ENCODE assay signal across 18 mouse cellular contexts in the genomic region with DNA sequence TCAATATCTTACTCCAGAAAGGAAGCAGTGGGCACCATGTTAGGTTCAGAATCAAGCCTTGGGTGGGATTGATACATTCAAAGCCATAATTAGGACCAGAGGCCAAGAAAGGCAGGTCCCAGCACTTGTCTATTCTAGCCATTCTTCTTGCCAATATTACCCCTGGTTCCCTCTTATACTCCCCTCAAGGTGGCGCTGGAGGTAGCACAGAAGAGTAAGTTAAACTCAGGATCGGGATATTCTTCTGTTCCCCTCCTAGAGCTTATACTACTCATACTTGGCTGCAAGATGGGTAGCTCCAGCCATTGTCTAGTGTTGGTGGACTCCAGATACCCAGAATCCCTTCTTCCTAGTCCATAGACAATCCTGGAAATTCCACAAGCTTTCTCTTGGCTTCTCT. TPM values are rescaled to one million over a fixed set of nuclear protein-coding genes. Genes with fewer than 3 reads are reported as not detected.
DNase-seq lines count a peak whose midpoint lies in the region; ATAC-seq and TF ChIP-seq lines count a peak whose summit lies in the region.
"Had no signal": no experiment of that assay in that cellular context is flagged by ENCODE, and none has a peak within 500 bp of the region (broad histone marks: within the 10 kb centered on the region; RNA-seq: fewer than 3 reads in every experiment).

No protein-coding gene starts in this region.

- H3K4me2 ChIP-seq in intestine, postnatal 0 days (replicated peaks; ENCODE audit: low read depth): no peak overlapping the region
- no peak overlapping the region for H3K4me2 ChIP-seq in intestine, embryonic 16.5 days (ENCODE audit: low read depth, low read length)
- no peak overlapping the region for H3K4me2 ChIP-seq in lung, postnatal 0 days (replicated peaks; ENCODE audit: low read depth, low read length)
- H3K4me2 ChIP-seq in CH12.LX (ENCODE audit: insufficient read depth, low read depth, poor library complexity, severe bottlenecking): no peak overlapping the region
- H3K4me2 ChIP-seq: hindbrain, embryonic 13.5 days; liver, embryonic 12.5 days; midbrain, embryonic 15.5 days had no signal

- H3K9ac ChIP-seq in intestine, postnatal 0 days (ENCODE audit: low read depth, low read length): no peak overlapping the region
- no peak overlapping the region for H3K9ac ChIP-seq in intestine, embryonic 16.5 days (ENCODE audit: low read depth, low read length)
- H3K9ac ChIP-seq in lung, postnatal 0 days (replicated peaks; ENCODE audit: low read depth): no peak overlapping the region
- H3K9ac ChIP-seq in CH12.LX (ENCODE audit: insufficient read depth, low read depth): no peak overlapping the region
- H3K9ac ChIP-seq: hindbrain, embryonic 13.5 days; liver, embryonic 12.5 days; midbrain, embryonic 15.5 days had no signal

- no peak for ATAC-seq in intestine, postnatal 0 days
- ATAC-seq in intestine, embryonic 16.5 days: no peak
- no peak for ATAC-seq in lung, postnatal 0 days
- ATAC-seq in granulocyte monocyte progenitor cell, adult 5-6 weeks (replicated peaks; ENCODE audit: poor library complexity, severe bottlenecking): peak; percentile 63
- ATAC-seq: liver, embryonic 12.5 days; midbrain, embryonic 15.5 days; Patski had no signal

- no peaks in the 10 kb centered on the region for H3K27me3 ChIP-seq in intestine, postnatal 0 days (replicated peaks; ENCODE audit: control insufficient read depth, insufficient read depth, low read length)
- no peaks in the 10 kb centered on the region for H3K27me3 ChIP-seq in intestine, embryonic 16.5 days (replicated peaks; ENCODE audit: control insufficient read depth, insufficient read depth, low read length)
- no peaks in the 10 kb centered on the region for H3K27me3 ChIP-seq in lung, postnatal 0 days (replicated peaks; ENCODE audit: insufficient read depth, low read length)
- no peaks in the 10 kb centered on the region for H3K27me3 ChIP-seq in CH12.LX (replicated peaks)
- H3K27me3 ChIP-seq: midbrain, embryonic 15.5 days had no signal

- no peaks in the 10 kb centered on the region for H3K79me2 ChIP-seq in CH12.LX (replicated peaks; ENCODE audit: control insufficient read depth, extremely low read depth, insufficient read depth, poor library complexity, severe bottlenecking)

- no peaks in the 10 kb centered on the region for H3K9me3 ChIP-seq in intestine, postnatal 0 days (ENCODE audit: control insufficient read depth)
- no peaks in the 10 kb centered on the region for H3K9me3 ChIP-seq in intestine, embryonic 16.5 days (ENCODE audit: control insufficient read depth, low read length)
- no peaks in the 10 kb centered on the region for H3K9me3 ChIP-seq in lung, postnatal 0 days (ENCODE audit: low read length)
- H3K9me3 ChIP-seq in CH12.LX (replicated peaks; ENCODE audit: low read length): no peaks in the 10 kb centered on the region
- H3K9me3 ChIP-seq: forebrain, embryonic 10.5 days; heart, embryonic 10.5 days; hindbrain, embryonic 13.5 days; liver, embryonic 12.5 days; midbrain, embryonic 15.5 days had no signal

- H3K4me3 ChIP-seq in intestine, postnatal 0 days (ENCODE audit: low read depth, low read length): no peak overlapping the region
- H3K4me3 ChIP-seq in intestine, embryonic 16.5 days (ENCODE audit: low read length): no peak overlapping the region
- H3K4me3 ChIP-seq in lung, postnatal 0 days (ENCODE audit: low read depth, low read length): no peak overlapping the region
- H3K4me3 ChIP-seq in CH12.LX (replicated peaks in 1 of 3; ENCODE audit: low read depth in 2 of 3, low read length in 2 of 3, poor library complexity in 1 of 3): no peak overlapping the region
- H3K4me3 ChIP-seq: forebrain, embryonic 10.5 days; heart, embryonic 10.5 days; hindbrain, embryonic 13.5 days; liver, embryonic 12.5 days; midbrain, embryonic 15.5 days had no signal

- no peak for TF ChIP-seq POLR2A in CH12.LX (IDR thresholded peaks at IDR 0.05; ENCODE audit: low read depth, low read length)

- DNase-seq in lung, postnatal 0 days (ENCODE audit: low spot score): no peak
- DNase-seq in lung, postnatal 4 days: no peak
- no peak for DNase-seq in CH12.LX (ENCODE audit: extremely low read depth)
- no peak for DNase-seq in right cerebral cortex, postnatal 36 days (ENCODE audit: low spot score in 2 of 2)
- DNase-seq in cerebellum, postnatal 25 days: no peak
- DNase-seq: cerebellum, adult 9-10 months; kidney, adult 11 months; right cerebral cortex, adult 18-20 months; thymus, postnatal 14 days had no signal

- H3K36me3 ChIP-seq in intestine, postnatal 0 days (ENCODE audit: control insufficient read depth, insufficient read depth): no peaks in the 10 kb centered on the region
- no peaks in the 10 kb centered on the region for H3K36me3 ChIP-seq in intestine, embryonic 16.5 days (ENCODE audit: control insufficient read depth, insufficient read depth, low read length)
- no peaks in the 10 kb centered on the region for H3K36me3 ChIP-seq in lung, postnatal 0 days (ENCODE audit: insufficient read depth, low read length)
- H3K36me3 ChIP-seq in CH12.LX (replicated peaks in 1 of 2; ENCODE audit: control insufficient read depth in 1 of 2, insufficient read depth in 1 of 2, low read length in 1 of 2): no peaks in the 10 kb centered on the region
- H3K36me3 ChIP-seq: forebrain, embryonic 10.5 days; heart, embryonic 10.5 days; hindbrain, embryonic 13.5 days; liver, embryonic 12.5 days; midbrain, embryonic 15.5 days had no signal

- no peak for TF ChIP-seq EP300 in lung, postnatal 0 days (IDR thresholded peaks at IDR 0.05)
- no peak for TF ChIP-seq EP300 in CH12.LX (IDR thresholded peaks at IDR 0.05; ENCODE audit: low read length)

- H3K4me1 ChIP-seq in intestine, postnatal 0 days (replicated peaks; ENCODE audit: control insufficient read depth, insufficient read depth, low read length): no peaks in the 10 kb centered on the region
- no peaks in the 10 kb centered on the region for H3K4me1 ChIP-seq in intestine, embryonic 16.5 days (ENCODE audit: control insufficient read depth, insufficient read depth, low read length)
- H3K4me1 ChIP-seq in lung, postnatal 0 days (ENCODE audit: insufficient read depth, low read depth, low read length): no peaks in the 10 kb centered on the region
- no peaks in the 10 kb centered on the region for H3K4me1 ChIP-seq in CH12.LX (ENCODE audit: control insufficient read depth in 1 of 2, insufficient read depth in 2 of 2)
- H3K4me1 ChIP-seq: liver, embryonic 12.5 days had no signal

- TF ChIP-seq CTCF in intestine, postnatal 0 days (IDR thresholded peaks at IDR 0.05; ENCODE audit: low read depth): peak; percentile 46
- peak; percentile 50 for TF ChIP-seq CTCF in lung, postnatal 0 days (IDR thresholded peaks at IDR 0.05)
- TF ChIP-seq CTCF in CH12.LX (conservative IDR thresholded peaks at IDR 0.05 in 1 of 2, IDR thresholded peaks at IDR 0.05 in 1 of 2; ENCODE audit: low read depth in 2 of 2, low read length in 2 of 2): peak in 1 of 2 experiments; percentile 36; a peak in 2 of 4 replicates

- in situ Hi-C loops in CH12.LX (cut with MboI; ENCODE audit: low pct_ligation_motif_present, low pct_unique_long_range_greater_than_20kb, low sequenced_read_pairs): no loop called here

- dilution Hi-C loops in CH12.LX (cut with MboI; ENCODE audit: extremely low pct_ligation_motif_present, extremely low pct_unique_long_range_greater_than_20kb, low sequenced_read_pairs): no loop called here

- 36% methylated on average over 2 of the region's 2 CpGs for WGBS in intestine, postnatal 0 days
- WGBS in intestine, embryonic 16.5 days: 39% methylated on average over 2 of the region's 2 CpGs
- WGBS in lung, postnatal 0 days: 23% methylated on average over 2 of the region's 2 CpGs

- peak; percentile 6 for TF ChIP-seq RAD21 in CH12.LX (IDR thresholded peaks at IDR 0.05; ENCODE audit: low read depth, low read length)

- no peak overlapping the region for H3K27ac ChIP-seq in intestine, postnatal 0 days (ENCODE audit: low read depth, low read length)
- no peak overlapping the region for H3K27ac ChIP-seq in intestine, embryonic 16.5 days (ENCODE audit: low read length)
- no peak overlapping the region for H3K27ac ChIP-seq in lung, postnatal 0 days (ENCODE audit: low read length)
- H3K27ac ChIP-seq in CH12.LX (ENCODE audit: insufficient read depth, low read depth): no peak overlapping the region
- H3K27ac ChIP-seq: forebrain, embryonic 10.5 days; heart, embryonic 10.5 days; hindbrain, embryonic 13.5 days; liver, embryonic 12.5 days; midbrain, embryonic 15.5 days had no signal

TF ChIP-seq in CH12.LX, 34 proteins besides CTCF, POLR2A, EP300 and RAD21 (continues in another document):
- TF ChIP-seq NRF1 (IDR thresholded peaks at IDR 0.05; ENCODE audit: low read depth, low read length): no peak

RNA-seq across cellular contexts. Expression of a gene that starts 6.2 kb away (rescaled TPM):
- polyA plus RNA-seq in intestine, postnatal 0 days (2015; fragmentation: Nextera tagmentation; extraction: Ambion mirVana): 1.6 and 1.7 TPM in 2 replicates
- polyA plus RNA-seq in intestine, embryonic 16.5 days (2015; fragmentation: Nextera tagmentation; extraction: Ambion mirVana): 7.7 and 7.8 TPM in 2 replicates
- polyA plus RNA-seq in lung, postnatal 0 days (2015; fragmentation: Nextera tagmentation; extraction: Ambion mirVana): 0.87 and 1.1 TPM in 2 replicates
- 8.9 and 13.5 TPM in 2 replicates for total RNA-seq in CH12.LX (2012; rRNA removed)
- total RNA-seq in CH12.LX (2014; rRNA removed): 18.5 and 21.5 TPM in 2 replicates
- polyA plus RNA-seq in CH12.LX (2012; ENCODE audit: insufficient read length, low read depth): 12.2 and 15.0 TPM in 2 replicates
- 22.2 and 22.5 TPM in 2 replicates for total RNA-seq in granulocyte monocyte progenitor cell, adult 5-6 weeks (2014; fragmentation: Nextera tagmentation)
- 26.6 and 31.8 TPM in 2 replicates for total RNA-seq in granulocyte monocyte progenitor cell, adult 5-6 weeks (2017)

RNA-seq across cellular contexts. Expression of a gene that starts 26.1 kb away (rescaled TPM):
- 448 and 474 TPM in 2 replicates for polyA plus RNA-seq in intestine, postnatal 0 days (2015; fragmentation: Nextera tagmentation; extraction: Ambion mirVana)
- 634 and 696 TPM in 2 replicates for polyA plus RNA-seq in intestine, embryonic 16.5 days (2015; fragmentation: Nextera tagmentation; extraction: Ambion mirVana)
- 614 and 632 TPM in 2 replicates for polyA plus RNA-seq in lung, postnatal 0 days (2015; fragmentation: Nextera tagmentation; extraction: Ambion mirVana)
- total RNA-seq in CH12.LX (2012; rRNA removed): 3,052 and 3,101 TPM in 2 replicates
- total RNA-seq in CH12.LX (2014; rRNA removed): 4,290 and 4,543 TPM in 2 replicates
- 2,286 and 2,456 TPM in 2 replicates for polyA plus RNA-seq in CH12.LX (2012; ENCODE audit: insufficient read length, low read depth)
- total RNA-seq in granulocyte monocyte progenitor cell, adult 5-6 weeks (2014; fragmentation: Nextera tagmentation): 4,285 and 4,418 TPM in 2 replicates
- 2,798 and 2,878 TPM in 2 replicates for total RNA-seq in granulocyte monocyte progenitor cell, adult 5-6 weeks (2017)

RNA-seq across cellular contexts. Expression of a gene that starts 43.8 kb away (rescaled TPM):
- polyA plus RNA-seq in intestine, postnatal 0 days (2015; fragmentation: Nextera tagmentation; extraction: Ambion mirVana): 59.7 and 61.0 TPM in 2 replicates
- polyA plus RNA-seq in intestine, embryonic 16.5 days (2015; fragmentation: Nextera tagmentation; extraction: Ambion mirVana): 44.1 and 49.4 TPM in 2 replicates
- 41.4 and 58.7 TPM in 2 replicates for polyA plus RNA-seq in lung, postnatal 0 days (2015; fragmentation: Nextera tagmentation; extraction: Ambion mirVana)
- total RNA-seq in CH12.LX (2012; rRNA removed) (62.0 and 75.7 TPM in 2 replicates), CH12.LX (2014; rRNA removed) (53.4 and 60.9 TPM in 2 replicates)
- 66.2 and 95.3 TPM in 2 replicates for polyA plus RNA-seq in CH12.LX (2012; ENCODE audit: insufficient read length, low read depth)
- 65.5 and 77.0 TPM in 2 replicates for total RNA-seq in granulocyte monocyte progenitor cell, adult 5-6 weeks (2014; fragmentation: Nextera tagmentation)
- total RNA-seq in granulocyte monocyte progenitor cell, adult 5-6 weeks (2017): 83.2 and 99.1 TPM in 2 replicates
